Mouse (Mus musculus): ENCODE results near the gene Acp7.
A peak's percentile ranks its signal among the peaks of the same experiment; 100 is the strongest.

Acp7 gene

GRCm38 (mm10) chr7:28577826-28578542 is 53.1 kb downstream of the Acp7 start:
- TF ChIP-seq NANOG (IDR thresholded peaks at IDR 0.05; ENCODE audit: borderline replicate concordance, low read length) = no peak
- TF ChIP-seq POU5F1 (IDR thresholded peaks at IDR 0.05; ENCODE audit: borderline replicate concordance, low read length) = no peak
- no peak for TF ChIP-seq CTCF (conservative IDR thresholded peaks at IDR 0.05; ENCODE audit: low read length)
- Histone ChIP-seq H3K4me1 (replicated peaks; ENCODE audit: low read depth, low read length) (peaks cover 99% of the 10 kb centered on the region), H3K27me3 (ENCODE audit: insufficient read depth, low read length) (no peaks in the 10 kb centered on the region), H3K36me3 (ENCODE audit: insufficient read depth, low read length) (peaks cover 70% of the 10 kb centered on the region), H3K4me3 (replicated peaks; ENCODE audit: low read length) (peak overlapping the region; percentile 58), H3K9me3 (ENCODE audit: low read length) (no peaks in the 10 kb centered on the region)

DNA sequence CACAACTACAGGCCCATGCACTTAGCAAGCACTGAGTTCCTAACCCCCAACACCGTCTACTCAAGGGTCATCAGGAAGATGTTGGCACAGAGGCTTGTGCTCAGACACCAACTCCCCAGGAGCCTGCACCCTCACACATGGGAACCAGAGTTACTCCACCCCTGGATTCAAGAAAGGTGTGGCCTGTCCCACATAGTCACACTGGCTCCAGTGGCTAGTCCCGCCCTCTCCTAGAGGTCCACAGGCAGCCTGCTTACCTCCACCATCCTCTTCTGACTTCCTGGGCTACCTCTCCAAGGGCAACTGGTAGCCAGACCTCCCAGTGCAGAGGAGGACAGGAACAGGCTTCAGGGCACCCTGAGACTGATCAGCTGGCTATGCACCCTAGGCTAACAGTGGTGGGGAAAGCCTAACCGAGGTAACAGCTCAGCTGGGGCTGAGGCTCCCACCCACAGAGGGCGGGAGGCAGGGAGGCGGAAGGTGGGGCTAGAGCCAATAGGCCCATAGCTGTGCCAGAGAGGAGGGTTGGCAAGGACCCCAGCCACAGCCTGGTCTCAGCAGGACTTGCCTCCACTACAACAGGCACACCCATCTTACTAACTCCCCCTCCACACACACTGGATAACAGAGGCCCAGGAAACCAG is 54.7 kb downstream of the Acp7 start:
- Histone ChIP-seq H3K4me3 (replicated peaks; ENCODE audit: low read length) (peak overlapping the region; percentile 58), H3K9me3 (ENCODE audit: low read length) (no peaks in the 10 kb centered on the region), H3K4me1 (replicated peaks; ENCODE audit: low read depth, low read length) (peaks cover 99% of the 10 kb centered on the region), H3K27me3 (ENCODE audit: insufficient read depth, low read length) (no peaks in the 10 kb centered on the region), H3K36me3 (ENCODE audit: insufficient read depth, low read length) (peaks cover 74% of the 10 kb centered on the region)
- no peak for TF ChIP-seq POU5F1 (IDR thresholded peaks at IDR 0.05; ENCODE audit: borderline replicate concordance, low read length)
- TF ChIP-seq CTCF (conservative IDR thresholded peaks at IDR 0.05; ENCODE audit: low read length) = no peak
- no peak for TF ChIP-seq NANOG (IDR thresholded peaks at IDR 0.05; ENCODE audit: borderline replicate concordance, low read length)

- Histone ChIP-seq H3K4me1 (replicated peaks; ENCODE audit: low read depth, low read length) (peaks cover 100% of the 10 kb centered on the region), H3K4me3 (replicated peaks; ENCODE audit: low read length) (no peak overlapping the region), H3K9me3 (ENCODE audit: low read length) (no peaks in the 10 kb centered on the region), H3K36me3 (ENCODE audit: insufficient read depth, low read length) (peaks cover 76% of the 10 kb centered on the region), H3K27me3 (ENCODE audit: insufficient read depth, low read length) (no peaks in the 10 kb centered on the region)
- no peak for TF ChIP-seq CTCF (conservative IDR thresholded peaks at IDR 0.05; ENCODE audit: low read length)
- no peak for TF ChIP-seq NANOG (IDR thresholded peaks at IDR 0.05; ENCODE audit: borderline replicate concordance, low read length)
- no peak for TF ChIP-seq POU5F1 (IDR thresholded peaks at IDR 0.05; ENCODE audit: borderline replicate concordance, low read length)
Observed at GRCm38 (mm10) chr7:28575597-28575996, 55.5 kb downstream of the Acp7 start.

DNA sequence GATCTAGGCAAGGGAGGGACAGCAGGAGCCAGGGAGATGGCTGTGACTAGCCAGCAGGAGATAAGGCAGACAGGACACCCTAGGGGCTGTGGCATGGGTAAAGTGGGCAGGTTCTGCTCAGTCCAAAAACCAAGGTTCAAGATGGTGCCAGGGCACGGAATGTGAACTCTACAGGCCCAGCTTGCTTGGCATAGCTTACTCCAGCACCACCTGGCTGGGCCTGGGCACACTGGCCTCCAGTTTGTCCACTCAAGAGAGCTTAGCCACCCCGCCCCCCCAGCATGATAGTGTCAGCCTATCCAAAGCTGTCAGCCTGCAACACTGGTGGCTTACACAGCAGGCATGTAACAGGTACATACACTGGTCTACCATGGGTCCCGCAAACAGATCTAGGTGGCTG is 57.9 kb downstream of the Acp7 start:
- H3K36me3 ChIP-seq (ENCODE audit: insufficient read depth, low read length) = peaks cover 86% of the 10 kb centered on the region
- H3K27me3 ChIP-seq (ENCODE audit: insufficient read depth, low read length) = no peaks in the 10 kb centered on the region
- no peak overlapping the region for H3K4me3 ChIP-seq (replicated peaks; ENCODE audit: low read length)
- no peaks in the 10 kb centered on the region for H3K9me3 ChIP-seq (ENCODE audit: low read length)
- H3K4me1 ChIP-seq (replicated peaks; ENCODE audit: low read depth, low read length) = peaks cover 100% of the 10 kb centered on the region
- no peak for TF ChIP-seq NANOG (IDR thresholded peaks at IDR 0.05; ENCODE audit: borderline replicate concordance, low read length)
- no peak for TF ChIP-seq CTCF (conservative IDR thresholded peaks at IDR 0.05; ENCODE audit: low read length)
- no peak for TF ChIP-seq POU5F1 (IDR thresholded peaks at IDR 0.05; ENCODE audit: borderline replicate concordance, low read length)

- no peak for TF ChIP-seq POU5F1 (IDR thresholded peaks at IDR 0.05; ENCODE audit: borderline replicate concordance, low read length)
- no peak for TF ChIP-seq NANOG (IDR thresholded peaks at IDR 0.05; ENCODE audit: borderline replicate concordance, low read length)
- TF ChIP-seq CTCF (conservative IDR thresholded peaks at IDR 0.05; ENCODE audit: low read length) = no peak
- Histone ChIP-seq H3K36me3 (ENCODE audit: insufficient read depth, low read length) (peaks cover 89% of the 10 kb centered on the region), H3K4me1 (replicated peaks; ENCODE audit: low read depth, low read length) (peaks cover 100% of the 10 kb centered on the region), H3K4me3 (replicated peaks; ENCODE audit: low read length) (no peak overlapping the region), H3K9me3 (ENCODE audit: low read length) (no peaks in the 10 kb centered on the region), H3K27me3 (ENCODE audit: insufficient read depth, low read length) (no peaks in the 10 kb centered on the region)
Observed at GRCm38 (mm10) chr7:28572689-28573088, 58.4 kb downstream of the Acp7 start.

GRCm38 (mm10) chr7:28570982-28571682 is 60.0 kb downstream of the Acp7 start:
- no peaks in the 10 kb centered on the region for H3K9me3 ChIP-seq (ENCODE audit: low read length)
- no peaks in the 10 kb centered on the region for H3K27me3 ChIP-seq (ENCODE audit: insufficient read depth, low read length)
- H3K4me3 ChIP-seq (replicated peaks; ENCODE audit: low read length) = peak overlapping the region; percentile 17; the same call in 1 of the 2 replicates
- no peak for TF ChIP-seq POU5F1 (IDR thresholded peaks at IDR 0.05; ENCODE audit: borderline replicate concordance, low read length)
- no peak for TF ChIP-seq CTCF (conservative IDR thresholded peaks at IDR 0.05; ENCODE audit: low read length)
- H3K36me3 ChIP-seq (ENCODE audit: insufficient read depth, low read length) = peaks cover 93% of the 10 kb centered on the region
- H3K4me1 ChIP-seq (replicated peaks; ENCODE audit: low read depth, low read length) = peaks cover 99% of the 10 kb centered on the region

- H3K4me1 ChIP-seq (replicated peaks; ENCODE audit: low read depth, low read length) = peaks cover 99% of the 10 kb centered on the region
- TF ChIP-seq POU5F1 (IDR thresholded peaks at IDR 0.05; ENCODE audit: borderline replicate concordance, low read length) (no peak), CTCF (conservative IDR thresholded peaks at IDR 0.05; ENCODE audit: low read length) (no peak)
- H3K9me3 ChIP-seq (ENCODE audit: low read length) = no peaks in the 10 kb centered on the region
- peak overlapping the region; percentile 17; the same call in 1 of the 2 replicates for H3K4me3 ChIP-seq (replicated peaks; ENCODE audit: low read length)
- peaks cover 93% of the 10 kb centered on the region for H3K36me3 ChIP-seq (ENCODE audit: insufficient read depth, low read length)
- no peaks in the 10 kb centered on the region for H3K27me3 ChIP-seq (ENCODE audit: insufficient read depth, low read length)
Observed at GRCm38 (mm10) chr7:28570291-28570981, 60.7 kb downstream of the Acp7 start.

DNA sequence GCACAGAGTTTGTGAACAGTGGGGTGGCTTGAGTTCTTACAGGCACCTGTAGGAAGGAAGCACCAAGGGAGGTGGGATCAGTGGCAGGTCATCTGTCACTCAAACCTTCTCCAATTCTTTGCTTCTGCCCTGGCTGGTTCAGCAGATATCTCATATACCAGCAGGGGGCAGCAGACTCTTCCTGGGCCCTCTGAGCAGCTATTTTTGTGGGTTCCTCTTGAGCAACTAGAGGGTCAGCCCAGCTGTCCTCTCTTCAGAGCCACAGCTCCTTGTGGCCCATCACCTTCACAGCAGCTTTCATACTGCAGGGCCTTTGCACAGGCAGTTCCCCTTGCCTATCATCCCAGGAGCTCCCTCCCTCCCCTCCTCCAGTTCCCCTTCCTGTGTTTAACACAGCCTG is 62.9 kb downstream of the Acp7 start:
- Histone ChIP-seq H3K36me3 (ENCODE audit: insufficient read depth, low read length) (peaks cover 95% of the 10 kb centered on the region), H3K27me3 (ENCODE audit: insufficient read depth, low read length) (no peaks in the 10 kb centered on the region), H3K4me3 (replicated peaks; ENCODE audit: low read length) (no peak overlapping the region), H3K4me1 (replicated peaks; ENCODE audit: low read depth, low read length) (peaks cover 95% of the 10 kb centered on the region), H3K9me3 (ENCODE audit: low read length) (no peaks in the 10 kb centered on the region)
- TF ChIP-seq NANOG (IDR thresholded peaks at IDR 0.05; ENCODE audit: borderline replicate concordance, low read length) = no peak
- TF ChIP-seq CTCF (conservative IDR thresholded peaks at IDR 0.05; ENCODE audit: low read length) = peak; percentile 73

All from E14TG2a.4 (cell line).